Mouse (Mus musculus) embryonic facial prominence, embryonic 12.5 days (tissue): ENCODE data around the gene Eef1g. TPM values are rescaled to one million over a fixed set of nuclear protein-coding genes. Genes with fewer than 3 reads are reported as not detected.

ENCODE experiments used
- ATAC-seq: fragments of 200-750 bp; cut with Nextera tagmentation; 2 replicates; pipeline ENCODE4 v1.8.0; 2017; ENCODE audit not compliant: insufficient number of reproducible peaks, insufficient read depth, low FRiP score, low TSS enrichment
- H3K27ac ChIP-seq: fragments of 300-500 bp; sonication (generic); 2 replicates; pipeline ENCODE4 v1.5.1; 2016; ENCODE audit warnings: mild to moderate bottlenecking
- H3K27me3 ChIP-seq: fragments of 300-500 bp; sonication (generic); 2 replicates; pipeline ENCODE4 v1.6.1; 2016; ENCODE audit warnings: mild to moderate bottlenecking, moderate library complexity
- H3K36me3 ChIP-seq: fragments of 300-500 bp; sonication (generic); 2 replicates; pipeline ENCODE4 v1.6.1; 2016; ENCODE audit warnings: mild to moderate bottlenecking
- H3K4me1 ChIP-seq: fragments of 300-500 bp; sonication (generic); 2 replicates; pipeline ENCODE4 v1.6.1; 2016
- H3K4me2 ChIP-seq: fragments of 300-500 bp; sonication (generic); replicated peaks from 2 replicates; pipeline ENCODE4 v1.6.1; 2016; ENCODE audit warnings: mild to moderate bottlenecking, moderate library complexity
- H3K4me3 ChIP-seq: fragments of 300-500 bp; sonication (generic); 2 replicates; pipeline ENCODE4 v1.5.1; 2016; ENCODE audit warnings: mild to moderate bottlenecking
- H3K9ac ChIP-seq: fragments of 300-500 bp; sonication (generic); 2 replicates; pipeline ENCODE4 v1.6.1; 2016; ENCODE audit warnings: mild to moderate bottlenecking, moderate library complexity
- H3K9me3 ChIP-seq: fragments of 300-500 bp; sonication (generic); 2 replicates; pipeline ENCODE4 v1.6.1; 2016; ENCODE audit warnings: mild to moderate bottlenecking, moderate library complexity
- WGBS: fragments of 180-500 bp; shearing (Covaris S2); methylation state at CpG from one replicate; pipeline ENCODE4 v1.1.7; 2016; 5-methylcytosine and 5-hydroxymethylcytosine counted together
- polyA plus RNA-seq: library from polyadenylated mRNA; unstranded; fragments of >200 nt; fragmentation: Nextera tagmentation; extraction: Ambion mirVana; gene quantifications from 2 replicates; pipeline ENCODE4 v1.2.1, GENCODE M21; 2016

Gene Eef1g
- polyA plus RNA-seq, 1 experiment from 2014 or later = 471 TPM

DNA sequence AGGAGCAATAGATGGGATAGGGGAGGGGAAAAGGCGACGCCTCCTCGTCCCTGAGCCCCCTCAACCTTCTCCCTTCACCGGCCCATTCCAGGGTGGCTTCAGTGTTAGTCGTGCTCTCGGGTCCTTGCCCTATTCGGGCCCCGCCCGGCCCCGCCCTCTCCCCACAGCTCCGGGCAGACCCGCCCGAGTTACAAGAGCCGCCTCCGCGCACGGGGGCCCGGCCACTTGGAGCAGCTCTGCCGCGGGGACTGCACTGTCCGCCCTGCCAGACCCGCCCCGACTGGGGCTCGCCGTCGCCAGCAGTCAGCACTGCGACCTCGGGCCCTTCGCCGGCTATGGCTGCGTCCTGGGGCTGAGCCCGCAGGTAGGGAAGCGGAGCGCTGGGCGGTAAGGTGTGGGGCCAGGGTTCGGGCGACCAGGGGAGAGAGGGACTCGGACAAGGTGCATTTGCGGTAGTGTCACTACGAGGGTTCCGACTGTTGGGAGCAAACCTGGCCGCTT is 22.3 kb downstream of the Eef1g start, which contains the start of gene Ahnak:
Ahnak (plus strand) TSS at position 219 of the 501 bp plus-strand sequence.
- peak within 1 kb of the TSS; percentile 69 for H3K4me3 ChIP-seq
- peak; percentile 31 for ATAC-seq
- no peaks in the 10 kb centered on the region for H3K36me3 ChIP-seq
- peaks cover 57% of the 10 kb centered on the region for H3K4me1 ChIP-seq
- H3K9me3 ChIP-seq = no peaks in the 10 kb centered on the region
- peak within 1 kb of the TSS; percentile 68 for H3K4me2 ChIP-seq
- peak within 1 kb of the TSS; percentile 97 for H3K27ac ChIP-seq
- H3K27me3 ChIP-seq = no peaks in the 10 kb centered on the region
- under 1% methylated on average over 39 of the region's 42 CpGs for WGBS
- H3K9ac ChIP-seq = peak within 1 kb of the TSS; percentile 88

DNA sequence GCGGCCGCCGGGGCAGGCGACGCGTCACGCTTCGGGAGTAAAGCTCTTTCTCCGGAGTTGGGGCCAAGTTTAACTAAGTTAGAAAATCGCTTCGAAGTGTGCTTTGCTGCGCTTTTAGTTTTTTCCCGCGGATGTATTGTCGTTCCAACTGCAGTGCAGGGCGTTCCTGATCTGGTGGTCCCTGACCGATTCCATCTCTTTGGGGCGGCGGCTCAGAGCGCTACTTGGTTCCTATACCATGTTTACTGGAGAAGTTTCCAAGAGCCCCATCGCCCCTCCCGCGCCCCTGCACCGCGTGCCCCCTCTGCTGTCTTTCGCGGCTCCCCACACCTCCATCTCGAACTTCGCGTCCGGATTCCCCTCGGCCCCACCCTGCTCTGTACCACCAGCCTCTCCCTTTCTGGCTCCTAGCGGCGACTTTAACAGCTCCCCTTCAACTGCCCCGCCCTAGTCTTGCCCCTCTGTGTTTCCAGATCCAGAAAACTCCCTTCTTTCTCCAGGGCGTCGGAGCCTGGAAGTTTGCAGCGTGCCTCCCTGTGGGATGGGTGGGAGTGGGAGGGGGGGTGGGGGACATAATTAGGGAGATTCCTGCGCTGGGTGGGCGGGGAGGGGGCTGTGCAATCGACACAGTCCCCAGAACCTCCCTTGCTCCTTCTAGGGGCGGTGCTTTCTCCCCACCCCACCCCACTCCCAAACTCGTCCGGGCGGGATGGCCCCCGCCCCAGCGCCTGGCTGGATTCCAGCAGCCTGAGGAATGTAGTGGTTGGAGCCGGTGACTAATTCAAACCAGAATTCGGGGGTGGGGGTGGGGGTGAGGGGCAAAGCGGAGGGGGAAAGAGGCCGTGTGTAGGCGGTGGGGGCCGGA is 23.0 kb downstream of the Eef1g start:
- peak overlapping the region; percentile 88 for H3K9ac ChIP-seq
- H3K4me1 ChIP-seq = peaks cover 50% of the 10 kb centered on the region
- no peaks in the 10 kb centered on the region for H3K9me3 ChIP-seq
- H3K36me3 ChIP-seq = no peaks in the 10 kb centered on the region
- ATAC-seq = peak; percentile 87
- under 1% methylated on average over 52 of the region's 53 CpGs for WGBS
- no peaks in the 10 kb centered on the region for H3K27me3 ChIP-seq
- peak overlapping the region; percentile 97 for H3K27ac ChIP-seq
- peak overlapping the region; percentile 68 for H3K4me2 ChIP-seq
- H3K4me3 ChIP-seq = peak overlapping the region; percentile 69

- WGBS = 11% methylated on average over 15 of the region's 15 CpGs
- Histone ChIP-seq H3K4me2 (peak overlapping the region; percentile 68), H3K9ac (peak overlapping the region; percentile 88), H3K27me3 (no peaks in the 10 kb centered on the region), H3K9me3 (no peaks in the 10 kb centered on the region), H3K36me3 (no peaks in the 10 kb centered on the region), H3K4me1 (peaks cover 46% of the 10 kb centered on the region), H3K27ac (peak overlapping the region; percentile 97), H3K4me3 (peak overlapping the region; percentile 69)
- peak; percentile 74 for ATAC-seq
Measured at GRCm38 (mm10) chr19:8990432-8991102, 23.7 kb downstream of the Eef1g start.

DNA sequence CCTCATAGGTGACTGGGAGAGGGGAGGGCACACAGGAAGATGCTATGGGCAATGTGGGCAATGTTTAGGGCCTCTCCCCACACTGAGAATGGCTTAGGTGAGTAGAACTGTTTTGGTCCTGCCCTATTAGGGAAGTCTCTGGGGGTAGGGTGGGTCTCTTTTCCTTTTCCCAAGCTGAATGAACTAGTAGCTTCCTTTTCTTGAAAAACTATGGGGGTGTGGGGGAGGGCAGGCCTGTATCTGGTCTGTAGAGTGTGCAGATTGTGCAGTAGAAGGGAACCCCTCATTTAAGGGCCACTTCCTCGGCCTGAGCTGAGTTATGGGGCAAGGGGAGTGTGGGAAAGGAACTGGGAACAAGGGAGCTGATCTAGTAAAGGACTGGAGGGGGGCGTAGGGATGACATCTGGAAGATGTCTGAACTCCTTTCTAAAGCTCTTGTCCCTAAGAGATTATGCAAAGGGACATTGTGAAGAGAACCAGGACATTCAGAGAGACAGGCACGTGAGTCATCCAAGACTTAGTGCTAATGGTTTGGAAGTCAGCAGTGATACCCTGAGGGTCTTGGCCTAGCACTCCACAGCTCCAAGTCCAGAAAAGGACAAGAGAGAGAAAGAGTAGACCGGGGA is 24.5 kb downstream of the Eef1g start:
- peak overlapping the region; percentile 97 for H3K27ac ChIP-seq
- no peaks in the 10 kb centered on the region for H3K9me3 ChIP-seq
- H3K4me1 ChIP-seq = peaks cover 49% of the 10 kb centered on the region
- peak overlapping the region; percentile 88; the same call in 1 of the 2 replicates for H3K9ac ChIP-seq
- H3K4me2 ChIP-seq = peak overlapping the region; percentile 68
- no peak for ATAC-seq
- 58% methylated on average over 4 of the region's 4 CpGs for WGBS
- H3K4me3 ChIP-seq = peak overlapping the region; percentile 69
- no peaks in the 10 kb centered on the region for H3K27me3 ChIP-seq
- H3K36me3 ChIP-seq = no peaks in the 10 kb centered on the region

- Histone ChIP-seq H3K4me1 (peaks cover 55% of the 10 kb centered on the region), H3K9ac (no peak overlapping the region), H3K9me3 (no peaks in the 10 kb centered on the region), H3K4me3 (peak overlapping the region; percentile 69; the same call in 1 of the 2 replicates), H3K4me2 (peak overlapping the region; percentile 68), H3K27me3 (no peaks in the 10 kb centered on the region), H3K27ac (peak overlapping the region; percentile 64), H3K36me3 (no peaks in the 10 kb centered on the region)
- ATAC-seq = no peak
- WGBS = 77% methylated on average over 13 of the region's 13 CpGs
Measured at GRCm38 (mm10) chr19:8991871-8992735, 25.3 kb downstream of the Eef1g start.

DNA sequence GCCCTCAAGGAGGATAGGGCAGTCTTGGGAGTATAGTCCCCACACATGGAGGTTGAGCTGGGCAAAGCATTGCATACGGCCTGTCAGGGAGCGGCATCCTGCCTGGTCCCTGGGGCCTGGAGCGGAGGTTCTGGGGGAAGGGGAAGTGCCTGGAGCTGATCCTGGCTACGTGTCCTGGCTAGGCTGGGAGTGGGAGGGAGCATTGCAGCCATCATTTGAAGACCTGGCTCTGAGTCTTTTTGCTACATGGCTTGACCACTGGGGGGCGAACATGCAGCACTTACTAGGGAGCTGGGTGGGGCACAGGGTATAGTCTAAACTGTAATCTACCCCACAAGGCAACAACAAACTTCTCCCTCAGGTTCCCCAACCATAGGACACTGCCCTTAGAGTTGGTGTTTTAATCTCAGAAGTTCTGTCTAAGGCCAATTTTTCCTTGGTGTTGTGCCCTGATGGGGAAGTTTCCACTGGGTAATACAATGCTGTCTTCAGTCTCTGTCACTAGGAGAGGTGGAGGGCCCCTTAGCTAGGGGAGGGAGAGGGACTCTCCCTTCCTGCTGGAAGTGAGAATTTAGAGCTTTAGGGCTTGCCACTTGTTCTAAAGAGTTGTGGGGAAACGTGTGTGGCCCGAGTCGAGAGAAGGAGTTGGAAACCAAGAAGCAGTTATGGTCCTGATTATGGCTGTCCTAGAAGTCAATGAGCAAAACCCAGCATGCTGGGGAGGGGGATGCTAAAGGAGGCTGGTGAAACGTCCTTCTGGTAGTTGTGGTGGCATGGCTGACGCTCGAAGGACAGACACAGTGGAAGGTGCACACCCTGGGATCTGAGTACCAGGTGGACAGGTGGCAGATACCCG is 26.2 kb downstream of the Eef1g start:
- peaks cover 58% of the 10 kb centered on the region for H3K4me1 ChIP-seq
- ATAC-seq = no peak
- no peaks in the 10 kb centered on the region for H3K9me3 ChIP-seq
- no peaks in the 10 kb centered on the region for H3K27me3 ChIP-seq
- no peaks in the 10 kb centered on the region for H3K36me3 ChIP-seq
- H3K9ac ChIP-seq = no peak overlapping the region
- WGBS = 30% methylated on average over 12 of the region's 12 CpGs
- H3K4me3 ChIP-seq = no peak overlapping the region
- H3K4me2 ChIP-seq = peak overlapping the region; percentile 68
- H3K27ac ChIP-seq = peak overlapping the region; percentile 64; the same call in 1 of the 2 replicates

- Histone ChIP-seq H3K4me2 (peak overlapping the region; percentile 68; the same call in 1 of the 2 replicates), H3K36me3 (no peaks in the 10 kb centered on the region), H3K4me3 (no peak overlapping the region), H3K9me3 (no peaks in the 10 kb centered on the region), H3K9ac (no peak overlapping the region), H3K27me3 (no peaks in the 10 kb centered on the region), H3K27ac (0 out of 2 replicates have a peak overlapping the region, but pooled peaks have one; percentile 37), H3K4me1 (peaks cover 56% of the 10 kb centered on the region)
- WGBS = 58% methylated on average over 2 of the region's 2 CpGs
- no peak for ATAC-seq
Measured at GRCm38 (mm10) chr19:8993625-8993912, 26.7 kb downstream of the Eef1g start.

GRCm38 (mm10) chr19:8994813-8995607 is 28.2 kb downstream of the Eef1g start:
- H3K9ac ChIP-seq = no peak overlapping the region
- H3K4me3 ChIP-seq = no peak overlapping the region
- ATAC-seq = no peak
- H3K27ac ChIP-seq = no peak overlapping the region
- H3K36me3 ChIP-seq = peaks cover 6% of the 10 kb centered on the region
- H3K27me3 ChIP-seq = no peaks in the 10 kb centered on the region
- H3K4me1 ChIP-seq = peaks cover 53% of the 10 kb centered on the region
- H3K4me2 ChIP-seq = no peak overlapping the region
- 83% methylated on average over 10 of the region's 10 CpGs for WGBS
- no peaks in the 10 kb centered on the region for H3K9me3 ChIP-seq

DNA sequence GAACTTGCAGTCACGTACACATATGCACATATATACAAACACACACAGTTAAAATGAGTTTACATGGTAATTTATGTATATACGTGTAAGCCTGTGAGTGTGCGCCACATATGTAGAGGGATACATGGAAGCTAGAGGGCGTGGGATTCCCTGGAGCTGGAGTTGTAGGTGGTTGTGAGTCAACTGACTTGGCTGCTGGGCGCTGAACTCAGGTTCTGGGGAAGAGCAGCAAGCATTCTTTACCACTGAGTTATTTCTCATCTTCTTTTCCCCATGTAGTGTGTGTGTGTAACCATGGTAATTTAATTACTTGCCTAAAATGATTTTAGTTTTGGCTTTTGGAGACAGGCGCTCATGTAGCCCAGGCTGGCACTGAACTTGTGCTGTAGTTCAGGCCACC is 29.8 kb downstream of the Eef1g start:
- no peaks in the 10 kb centered on the region for H3K27me3 ChIP-seq
- WGBS = 89% methylated on average over 6 of the region's 6 CpGs
- H3K27ac ChIP-seq = peak overlapping the region; percentile 51; the same call in 1 of the 2 replicates
- no peaks in the 10 kb centered on the region for H3K9me3 ChIP-seq
- ATAC-seq = no peak
- no peak overlapping the region for H3K4me2 ChIP-seq
- H3K36me3 ChIP-seq = peaks cover 22% of the 10 kb centered on the region
- H3K4me3 ChIP-seq = no peak overlapping the region
- H3K4me1 ChIP-seq = peaks cover 42% of the 10 kb centered on the region
- no peak overlapping the region for H3K9ac ChIP-seq

DNA sequence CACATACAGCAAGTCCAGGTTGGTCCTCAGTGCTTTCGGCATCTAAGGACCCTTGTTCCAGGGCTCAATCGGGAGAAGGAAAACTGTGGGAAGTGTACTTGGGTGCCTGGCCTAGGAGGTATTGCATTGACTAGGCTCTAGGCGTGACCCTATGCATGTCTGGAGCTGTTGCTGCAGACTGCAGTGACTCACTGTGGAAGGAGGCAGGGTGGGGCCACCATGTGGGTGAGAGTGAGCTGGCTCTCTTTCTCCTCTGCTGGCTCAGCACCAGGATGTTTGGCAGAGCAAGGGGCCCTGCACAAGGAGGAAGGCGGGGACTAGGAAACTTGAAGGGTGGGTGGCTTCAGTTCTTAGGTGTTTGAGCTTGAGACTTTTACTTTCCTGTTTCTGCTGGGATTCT is 30.7 kb downstream of the Eef1g start:
- Histone ChIP-seq H3K27ac (peak overlapping the region; percentile 51), H3K4me2 (no peak overlapping the region), H3K4me3 (no peak overlapping the region), H3K36me3 (peaks cover 31% of the 10 kb centered on the region), H3K4me1 (peaks cover 33% of the 10 kb centered on the region), H3K27me3 (no peaks in the 10 kb centered on the region), H3K9ac (no peak overlapping the region), H3K9me3 (no peaks in the 10 kb centered on the region)
- 77% methylated on average over 4 of the region's 4 CpGs for WGBS
- peak; percentile 74 for ATAC-seq
